Mouse (Mus musculus): Measurements from ENCODE around the gene Trmt13. TPM values are rescaled to one million over a fixed set of nuclear protein-coding genes. Genes with fewer than 3 reads are reported as not detected.

The Trmt13 gene
- 31.8 TPM in 2 replicates for polyA plus RNA-seq (2012; rRNA removed)

GRCm38 (mm10) chr3:116614295-116614892 lies at the start of gene Trmt13:
Gene Trmt13, minus strand, starts transcription at chr3:116614587.

DNA sequence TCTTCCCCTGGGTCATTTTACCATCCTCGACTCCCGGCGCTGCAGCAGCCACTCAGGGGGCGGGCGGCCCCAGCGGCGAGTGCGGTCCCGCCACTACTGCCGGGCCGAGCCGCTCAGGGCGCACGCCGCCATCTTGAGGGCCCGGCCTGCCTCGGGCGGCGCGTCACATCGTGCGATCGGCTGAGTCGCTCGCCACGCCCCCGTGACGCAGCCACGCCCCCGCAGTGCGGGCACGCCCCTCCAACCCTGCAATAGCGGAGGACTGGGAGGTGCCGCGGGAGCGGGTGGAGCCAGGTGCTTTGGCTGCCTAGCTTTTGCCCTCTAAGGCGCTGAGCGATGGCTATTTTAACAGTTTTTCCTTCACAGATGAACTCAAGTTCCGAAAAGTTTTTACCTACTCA lies 48.1 kb upstream of the Trmt13 start, which contains the start of gene Mfsd14a:
Gene Mfsd14a (minus strand): TSS at position 215 of the 401 bp plus-strand sequence.

DNA sequence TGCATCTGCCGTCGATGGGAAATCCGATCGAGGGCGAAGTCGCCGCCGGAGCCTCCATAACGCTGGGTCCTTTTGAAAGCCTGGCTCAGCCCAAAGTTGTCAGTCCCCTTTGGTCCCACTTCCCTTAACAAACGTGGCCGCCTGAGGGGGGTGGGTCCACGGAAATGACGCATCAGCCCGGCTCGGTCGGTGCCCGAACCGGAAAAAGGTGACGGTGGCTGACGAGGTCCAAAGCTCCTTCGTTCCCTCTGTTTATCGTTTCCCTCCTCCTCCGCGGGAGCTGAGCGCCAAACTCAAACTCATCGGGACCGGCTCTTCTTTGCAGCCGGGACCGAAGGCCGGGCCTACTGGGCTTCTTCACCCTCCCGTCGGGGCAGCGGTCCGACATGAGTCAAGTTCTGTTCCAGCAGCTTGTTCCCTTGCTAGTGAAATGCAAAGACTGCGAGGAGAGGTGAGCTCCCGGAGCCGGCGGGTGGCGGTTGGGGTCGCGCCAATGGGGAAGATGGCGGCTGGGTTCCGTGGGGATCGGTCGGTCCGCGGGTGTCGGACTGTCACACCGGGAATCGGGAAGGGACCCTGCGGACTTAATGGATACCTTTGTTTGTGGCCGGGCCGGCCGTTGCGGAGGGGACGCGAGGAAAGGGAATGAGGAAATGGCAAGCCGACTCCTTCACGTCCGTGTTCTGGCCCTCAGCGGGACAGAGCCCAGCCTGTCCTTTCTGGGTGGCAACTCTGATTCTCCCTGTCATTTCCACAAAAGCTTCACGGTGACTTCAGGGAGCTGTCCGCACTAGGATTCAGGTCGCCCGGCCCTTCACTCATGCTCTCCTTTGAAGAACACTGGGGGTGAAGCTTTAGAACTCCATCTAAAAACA lies 19.4 kb downstream of the Trmt13 start, which contains the start of gene Sass6:
Gene Sass6 (plus strand): TSS at position 255 of the 875 bp plus-strand sequence.

GRCm38 (mm10) chr3:116562408-116563094 lies 51.8 kb downstream of the Trmt13 start, which contains the start of gene Lrrc39:
Gene Lrrc39, plus strand, starts transcription at chr3:116562973.

Other genes starting within 250 kb of the Trmt13 start
- gene Cdc14a, start 190.6 kb downstream of the Trmt13 start, polyA plus RNA-seq (2012; rRNA removed), result 13.0 and 13.2 TPM in 2 replicates
- gene Rtca, start 106.4 kb downstream of the Trmt13 start, polyA plus RNA-seq (2012; rRNA removed), result 90.9 and 103 TPM in 2 replicates
- gene Dbt, start 101.5 kb downstream of the Trmt13 start, polyA plus RNA-seq (2012; rRNA removed), result 13.9 and 17.6 TPM in 2 replicates
- 0.89 and 1.5 TPM in 2 replicates for gene Lrrc39, start 51.6 kb downstream of the Trmt13 start, polyA plus RNA-seq (2012; rRNA removed)
- 20.2 and 23.8 TPM in 2 replicates for gene Sass6, start 19.6 kb downstream of the Trmt13 start, polyA plus RNA-seq (2012; rRNA removed)
- 25.1 and 46.7 TPM in 2 replicates for gene Mfsd14a, start 48.1 kb upstream of the Trmt13 start, polyA plus RNA-seq (2012; rRNA removed)
- gene Gm43191, start 66.7 kb upstream of the Trmt13 start, polyA plus RNA-seq (2012; rRNA removed), result not detected in 2 replicates
- gene Slc35a3, start 98.2 kb upstream of the Trmt13 start, polyA plus RNA-seq (2012; rRNA removed), result 7.3 and 13.9 TPM in 2 replicates
- 9.6 and 13.7 TPM in 2 replicates for gene Agl, start 193.6 kb upstream of the Trmt13 start, polyA plus RNA-seq (2012; rRNA removed)
- 7.0 and 7.7 TPM in 2 replicates for gene Frrs1, start 244.9 kb upstream of the Trmt13 start, polyA plus RNA-seq (2012; rRNA removed)